Mouse (Mus musculus) urinary bladder, postnatal 0 days (tissue): ENCODE results near the gene Cactin. TPM values are rescaled to one million over a fixed set of nuclear protein-coding genes. Genes with fewer than 3 reads are reported as not detected.

Source experiments
- microRNA-seq: library from miRNA; unstranded; fragments of <30 nt; microRNA quantifications from one replicate; pipeline ENCODE4, GENCODE M21; 2016
- polyA plus RNA-seq: library from polyadenylated mRNA; unstranded; fragments of >200 nt; fragmentation: Nextera tagmentation; extraction: Ambion mirVana; gene quantifications from 2 replicates; pipeline ENCODE4 v1.2.1, GENCODE M21; 2015

Gene Cactin
- 18.1 and 20.3 TPM in 2 replicates for polyA plus RNA-seq

DNA sequence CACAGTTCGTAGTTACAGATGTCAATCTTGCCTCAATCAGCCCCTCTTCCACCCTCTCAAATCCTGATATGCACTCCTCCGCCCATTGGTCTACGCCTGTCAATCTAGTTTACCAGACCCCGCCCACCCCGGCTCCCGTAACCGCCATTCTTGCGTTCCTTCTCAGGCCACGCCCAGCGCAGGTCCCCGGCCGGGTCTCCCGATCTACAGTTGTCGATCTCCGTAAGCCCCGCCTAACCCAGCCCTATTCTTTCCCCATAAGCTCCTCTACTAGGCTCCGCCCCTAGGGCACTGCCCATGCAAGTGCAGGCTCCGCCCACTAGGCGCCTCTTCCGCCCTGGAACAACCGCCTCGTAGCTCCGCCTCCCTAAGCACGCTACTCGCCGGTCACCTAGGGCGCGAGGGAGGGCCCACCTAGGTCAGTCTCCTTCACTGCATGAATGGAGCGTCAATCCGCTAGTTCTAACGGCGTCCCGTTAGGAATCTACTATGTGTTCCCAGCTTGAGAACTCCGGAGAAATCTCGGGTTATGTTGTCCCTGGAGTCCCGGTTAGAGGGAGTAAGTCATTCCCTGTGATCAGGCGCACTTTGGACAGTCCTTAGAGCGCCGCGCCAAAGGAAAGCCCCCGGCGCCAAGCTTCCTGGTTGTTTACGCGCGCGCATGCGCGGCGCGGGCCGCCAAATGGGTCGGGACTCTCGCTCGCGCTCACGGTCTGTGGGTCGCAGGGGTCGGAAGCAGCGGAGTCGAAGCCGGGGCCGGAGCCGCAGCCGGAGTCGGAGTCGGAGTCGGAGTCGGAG is at the start of gene Cactin:
TSS of gene Cactin (plus strand) at position 554 of the 798 bp plus-strand sequence.

DNA sequence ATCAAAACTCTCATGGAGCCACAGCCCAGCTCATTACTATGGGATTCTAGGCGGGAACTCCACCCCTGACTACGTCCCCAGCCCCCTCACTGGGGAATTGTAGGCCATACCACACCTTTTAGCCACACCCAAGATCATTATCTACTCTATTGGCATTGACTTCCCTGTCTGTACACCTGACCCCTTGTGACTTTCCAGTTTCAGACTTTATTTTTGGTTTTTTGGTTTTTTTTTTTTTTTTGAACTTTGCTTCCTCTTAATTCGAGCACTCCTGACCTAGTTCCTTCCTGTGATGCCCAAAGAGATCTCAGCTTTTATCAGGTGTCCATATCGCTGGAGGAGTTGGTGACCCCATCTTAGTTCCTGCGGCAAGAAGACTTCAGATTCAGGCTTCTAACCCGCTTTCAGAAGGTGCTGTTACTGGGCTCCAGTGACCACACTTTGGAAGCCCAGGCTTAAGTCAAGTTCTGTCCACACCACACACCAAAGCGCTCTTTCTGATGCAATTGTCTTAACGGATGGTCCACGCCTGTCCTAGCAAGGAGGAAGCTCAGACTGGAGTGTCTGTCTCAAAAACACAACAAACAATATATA is 29.3 kb upstream of the Cactin start, which contains the start of gene Tjp3:
TSS of gene Tjp3 (minus strand) at position 71 of the 594 bp plus-strand sequence.

DNA sequence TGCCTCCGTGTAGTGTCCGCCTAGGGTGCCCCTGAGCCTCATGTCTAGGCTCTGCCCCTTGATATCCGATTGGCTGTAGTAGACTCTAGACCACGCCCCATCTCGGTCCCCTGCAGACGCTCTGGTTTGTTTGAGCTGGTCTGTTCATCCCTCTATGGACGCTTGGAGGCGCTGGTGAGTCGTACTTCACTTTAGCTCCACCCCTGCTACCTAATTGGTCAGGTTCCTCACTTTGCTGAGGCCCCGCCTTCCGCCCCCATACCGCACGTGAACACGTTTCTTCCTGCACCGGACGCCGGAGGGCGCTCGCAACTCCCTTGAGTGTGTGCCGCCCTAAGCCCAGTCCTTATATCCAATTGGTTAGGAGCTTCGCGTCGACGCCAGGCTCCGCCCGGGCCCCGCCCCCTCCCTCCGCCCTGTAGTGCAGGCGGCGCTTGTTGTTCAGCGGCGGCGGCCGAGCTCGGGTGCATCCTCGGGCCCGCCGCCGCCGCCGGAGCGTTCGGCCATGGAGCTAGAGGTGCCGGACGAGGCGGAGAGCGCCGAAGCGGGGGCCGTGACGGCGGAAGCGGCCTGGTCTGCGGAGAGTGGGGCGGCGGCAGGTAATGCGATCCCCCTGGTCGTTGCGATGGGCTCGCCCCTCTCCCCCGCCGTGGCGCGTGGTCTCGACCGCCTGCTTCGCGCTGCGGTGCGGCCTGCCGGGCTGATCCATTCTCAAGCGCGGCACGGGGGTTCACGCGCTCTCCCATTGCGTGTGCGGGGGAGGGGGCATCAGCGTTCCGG is 28.2 kb upstream of the Cactin start, which contains the start of gene Pip5k1c:
TSS of gene Pip5k1c (plus strand) at position 410 of the 780 bp plus-strand sequence.

DNA sequence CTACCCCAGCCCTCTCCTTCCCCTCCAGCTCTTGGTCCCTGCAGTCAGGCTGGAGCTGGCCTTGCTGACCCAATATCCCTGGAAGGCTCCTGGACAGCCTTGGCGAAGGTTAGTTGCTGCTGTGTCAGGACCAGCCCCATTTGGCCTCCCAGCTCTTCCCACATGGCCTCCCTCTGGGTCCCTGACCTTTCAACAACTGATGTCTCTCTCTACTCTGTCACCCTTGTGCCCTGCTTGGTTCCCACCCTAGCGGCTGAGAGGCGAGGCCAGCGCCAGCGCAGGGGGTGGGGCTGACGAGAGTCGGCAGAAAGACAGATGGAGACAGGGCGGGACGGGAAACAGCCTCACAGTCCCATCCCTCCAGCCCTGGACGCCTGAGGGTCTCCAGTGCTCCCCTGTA is 7.5 kb downstream of the Cactin start, which contains the start of gene Tbxa2r:
TSS of gene Tbxa2r (plus strand) at position 346 of the 400 bp plus-strand sequence.

DNA sequence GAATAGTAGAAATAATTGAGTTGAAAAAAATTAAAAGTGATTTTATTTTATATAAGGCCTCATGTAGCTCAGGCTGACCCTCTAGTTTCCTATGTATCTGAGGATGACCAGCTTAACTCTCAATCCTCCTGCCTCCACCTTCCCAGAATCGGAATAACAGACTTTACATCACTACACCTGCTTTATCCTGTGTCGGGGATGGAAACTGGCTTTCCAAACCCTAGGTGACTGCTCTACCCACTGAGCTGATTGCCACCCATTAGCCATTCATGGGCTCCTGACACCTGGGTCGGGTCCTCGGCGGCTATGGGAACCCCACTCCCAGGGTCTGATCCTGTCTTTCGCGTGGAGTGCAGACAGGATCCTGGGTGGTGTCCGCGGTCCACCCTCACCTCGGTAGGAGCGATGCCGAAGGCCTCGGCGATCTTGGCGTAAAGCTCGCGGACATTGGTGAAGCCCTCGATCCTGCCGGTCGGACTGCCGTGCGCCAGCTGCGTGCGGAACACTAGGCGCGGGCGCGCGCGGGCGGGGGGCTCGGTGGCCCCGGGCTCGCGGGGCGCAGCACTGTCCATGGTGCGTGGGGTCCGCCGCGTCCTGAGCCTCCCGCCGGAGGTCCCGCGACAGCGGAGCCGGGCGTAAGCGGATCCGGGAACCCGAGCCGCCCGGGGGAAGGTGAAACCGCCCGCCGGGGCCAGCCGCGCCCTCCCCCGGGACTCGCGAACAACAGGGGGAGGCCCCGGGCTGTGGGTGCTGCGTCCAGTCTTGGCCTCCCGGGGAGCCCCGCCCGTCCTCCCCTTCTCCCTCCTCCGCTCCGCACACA is 22.0 kb downstream of the Cactin start, which contains the start of gene Gipc3:
TSS of gene Gipc3 (minus strand) at position 581 of the 820 bp plus-strand sequence.

DNA sequence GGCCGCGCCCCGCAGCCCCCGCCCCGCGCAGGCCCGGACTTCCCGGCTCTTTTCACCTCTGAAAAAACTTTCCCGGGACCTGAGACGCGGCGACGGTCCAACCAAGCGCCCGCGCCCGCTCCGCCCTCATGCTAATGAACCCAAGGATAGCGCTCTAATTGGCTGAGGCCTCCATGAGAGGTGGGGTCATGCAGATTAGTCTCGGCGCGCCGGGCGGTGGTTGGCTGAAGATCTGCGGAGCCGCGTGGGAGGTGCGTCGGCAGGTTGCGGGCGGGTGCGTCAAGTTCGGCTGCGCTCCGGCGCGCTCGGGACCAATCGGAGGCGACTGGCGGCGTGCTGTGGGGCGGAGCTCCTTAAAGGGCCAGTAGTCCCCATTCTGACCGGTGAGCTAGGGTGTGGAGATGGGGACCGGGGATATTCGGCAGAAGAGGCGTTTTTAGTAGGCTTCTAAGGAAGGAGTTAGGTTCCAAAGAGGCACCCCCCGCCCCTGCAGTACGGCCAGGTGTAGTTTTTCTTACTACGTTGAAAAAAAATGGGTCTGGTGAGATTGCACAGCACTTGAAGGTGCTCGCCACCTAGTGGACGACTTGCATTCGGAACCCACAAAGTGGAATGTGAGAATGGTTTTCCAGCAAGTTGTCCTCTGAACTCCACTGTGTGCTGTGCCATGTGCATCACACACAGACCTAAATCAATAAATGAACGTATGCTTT is 29.6 kb downstream of the Cactin start, which contains the start of gene Hmg20b:
TSS of gene Hmg20b (minus strand) at position 130 of the 713 bp plus-strand sequence.

DNA sequence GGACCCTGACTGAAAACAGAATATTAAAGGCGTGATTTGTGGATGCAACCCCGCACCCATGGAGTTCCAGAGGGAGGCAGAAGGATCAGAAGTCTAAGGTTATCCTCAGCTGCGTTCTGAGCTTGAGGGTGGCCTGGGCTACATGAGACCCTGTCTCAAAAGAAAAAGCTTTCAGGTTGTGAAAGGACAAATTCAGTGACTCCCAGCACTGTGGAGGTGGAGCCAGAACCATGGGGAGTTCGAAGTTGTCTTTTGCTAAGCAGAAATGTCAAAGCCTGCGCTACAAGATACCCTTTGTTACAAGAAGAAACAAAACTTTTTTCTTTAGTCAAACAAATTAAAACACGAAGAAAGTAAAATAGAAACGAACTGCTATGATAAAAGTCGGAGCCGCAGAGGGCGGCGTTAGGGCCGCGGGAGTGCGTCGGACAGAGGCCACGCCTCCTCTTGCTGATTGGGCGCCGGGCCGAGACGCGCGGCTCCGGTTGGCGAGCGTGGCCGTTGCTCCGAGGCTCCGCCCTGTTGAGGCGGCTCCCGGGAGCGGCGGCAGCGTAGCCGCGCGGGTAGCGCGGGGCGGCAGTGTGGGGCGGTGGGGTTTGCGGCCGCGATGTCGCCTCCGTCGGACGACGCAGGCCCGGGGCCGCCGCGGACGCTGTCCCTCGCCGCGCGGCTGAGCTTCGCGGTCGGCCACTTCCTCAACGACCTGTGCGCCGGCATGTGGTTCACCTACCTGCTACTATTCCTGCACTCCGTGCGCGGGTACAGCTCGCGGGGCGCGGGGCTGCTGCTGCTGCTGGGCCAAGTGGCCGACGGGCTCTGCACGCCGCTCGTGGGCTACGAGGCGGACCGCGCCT is 36.3 kb downstream of the Cactin start, which contains the start of gene Mfsd12:
TSS of gene Mfsd12 (plus strand) at position 501 of the 854 bp plus-strand sequence.

DNA sequence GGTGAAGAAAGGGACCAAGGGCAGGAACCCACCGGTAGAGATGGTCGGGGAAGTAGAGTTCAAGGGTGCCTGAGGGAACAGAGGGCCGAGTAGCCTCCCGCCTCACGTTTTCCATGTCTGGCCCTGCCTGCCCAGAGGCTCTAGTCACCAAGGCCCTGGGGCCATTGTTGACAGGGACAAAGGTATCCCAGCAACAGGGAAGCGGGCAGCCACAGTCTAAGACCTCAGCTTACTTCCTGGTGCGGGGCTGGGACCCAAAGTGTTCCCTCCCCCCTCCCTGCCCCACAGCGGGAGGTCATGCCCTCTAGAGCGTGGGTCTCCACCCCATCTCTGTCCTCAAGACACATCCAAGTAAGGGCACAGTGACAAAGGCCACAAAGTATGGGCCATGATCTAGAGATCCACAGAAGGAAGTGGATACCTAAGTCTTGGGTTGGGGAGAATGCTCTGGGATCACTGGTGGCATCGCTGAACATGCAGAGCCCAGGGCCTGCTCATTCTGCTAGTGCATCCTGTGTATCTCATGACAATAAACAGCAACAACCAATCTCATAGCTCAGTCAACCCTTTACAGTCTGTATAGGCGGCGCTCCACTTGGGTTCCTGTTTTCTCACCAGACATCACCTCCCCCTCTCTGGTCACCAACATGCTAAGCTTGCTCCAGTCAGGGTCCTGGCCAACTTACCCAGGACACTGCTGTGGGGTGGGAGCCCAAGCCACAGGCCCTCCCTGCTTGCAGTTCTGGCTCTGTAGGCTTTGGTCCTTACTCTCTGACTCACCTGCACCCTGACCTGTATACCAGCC is 45.0 kb downstream of the Cactin start, which contains the start of gene 4930404N11Rik:
TSS of gene 4930404N11Rik (minus strand) at position 145 of the 805 bp plus-strand sequence.

Small RNA genes lying within 50 kb of the gene (microRNA-seq; reads per million reads assigned to microRNA genes)
- 6.2 reads per million, percentile 13 among the genes with 10 or more reads in this experiment for gene Mir3057

Other genes with a start within 250 kb of the Cactin start
- gene Creb3l3, start 222.2 kb upstream of the Cactin start, polyA plus RNA-seq: 0.74 and 1.0 TPM in 2 replicates
- 118 and 119 TPM in 2 replicates for gene Map2k2, start 215.2 kb upstream of the Cactin start, polyA plus RNA-seq
- 45.5 and 48.9 TPM in 2 replicates for gene Zbtb7a, start 185.9 kb upstream of the Cactin start, polyA plus RNA-seq
- 19.0 and 21.1 TPM in 2 replicates for gene Pias4, start 153.2 kb upstream of the Cactin start, polyA plus RNA-seq
- gene Eef2, start 144.5 kb upstream of the Cactin start, polyA plus RNA-seq: 446 and 467 TPM in 2 replicates
- gene Dapk3, start 138.1 kb upstream of the Cactin start, polyA plus RNA-seq: 54.2 and 57.0 TPM in 2 replicates
- 0.12 and 0.23 TPM in 2 replicates for gene 4930442H23Rik, start 137.3 kb upstream of the Cactin start, polyA plus RNA-seq
- 0.31 and 0.40 TPM in 2 replicates for gene Nmrk2, start 119.1 kb upstream of the Cactin start, polyA plus RNA-seq
- gene Atcay, start 90.3 kb upstream of the Cactin start, polyA plus RNA-seq: 0.08 and 0.18 TPM in 2 replicates
- 3.7 and 4.1 TPM in 2 replicates for gene Zfr2, start 87.9 kb upstream of the Cactin start, polyA plus RNA-seq
- gene Matk, start 68.2 kb upstream of the Cactin start, polyA plus RNA-seq: 0.53 and 0.67 TPM in 2 replicates
- gene Mrpl54, start 54.2 kb upstream of the Cactin start, polyA plus RNA-seq: 227 and 233 TPM in 2 replicates
- gene Apba3, start 54.1 kb upstream of the Cactin start, polyA plus RNA-seq: 43.8 and 51.5 TPM in 2 replicates
- 12.6 and 14.9 TPM in 2 replicates for gene Tjp3, start 29.5 kb upstream of the Cactin start, polyA plus RNA-seq
- 31.1 and 32.7 TPM in 2 replicates for gene Pip5k1c, start 28.1 kb upstream of the Cactin start, polyA plus RNA-seq
- 28.6 and 36.1 TPM in 2 replicates for gene Tbxa2r, start 7.6 kb downstream of the Cactin start, polyA plus RNA-seq
- 0.65 and 0.87 TPM in 2 replicates for gene Gipc3, start 22.2 kb downstream of the Cactin start, polyA plus RNA-seq
- gene Hmg20b, start 29.4 kb downstream of the Cactin start, polyA plus RNA-seq: 67.4 and 70.3 TPM in 2 replicates
- gene Mfsd12, start 36.4 kb downstream of the Cactin start, polyA plus RNA-seq: 12.5 and 12.6 TPM in 2 replicates
- 1.5 and 1.8 TPM in 2 replicates for gene 4930404N11Rik, start 44.7 kb downstream of the Cactin start, polyA plus RNA-seq
- gene Fzr1, start 57.4 kb downstream of the Cactin start, polyA plus RNA-seq: 35.5 and 38.2 TPM in 2 replicates
- 67.0 and 71.2 TPM in 2 replicates for gene Dohh, start 63.3 kb downstream of the Cactin start, polyA plus RNA-seq
- gene Gm48551, start 63.4 kb downstream of the Cactin start, polyA plus RNA-seq: 1.6 and 2.1 TPM in 2 replicates
- gene Gm48552, start 67.9 kb downstream of the Cactin start, polyA plus RNA-seq: 0.42 and 0.73 TPM in 2 replicates
- 1.7 and 2.0 TPM in 2 replicates for gene Smim24, start 71.9 kb downstream of the Cactin start, polyA plus RNA-seq
- gene Nfic, start 134.5 kb downstream of the Cactin start, polyA plus RNA-seq: 69.4 and 71.2 TPM in 2 replicates
- gene Celf5, start 161.6 kb downstream of the Cactin start, polyA plus RNA-seq: 0.12 and 0.18 TPM in 2 replicates
- gene Ncln, start 175.3 kb downstream of the Cactin start, polyA plus RNA-seq: 49.9 and 50.1 TPM in 2 replicates
- 0.20 and 0.71 TPM in 2 replicates for gene S1pr4, start 179.0 kb downstream of the Cactin start, polyA plus RNA-seq
- gene Gna15, start 203.1 kb downstream of the Cactin start, polyA plus RNA-seq: 6.1 and 11.1 TPM in 2 replicates
- gene Gna11, start 224.1 kb downstream of the Cactin start, polyA plus RNA-seq: 48.8 and 49.2 TPM in 2 replicates
- gene Aes, start 238.4 kb downstream of the Cactin start, polyA plus RNA-seq: 437 and 457 TPM in 2 replicates